Mouse (Mus musculus): ENCODE measurements around the gene Pde6g. TPM values are rescaled to one million over a fixed set of nuclear protein-coding genes. Genes with fewer than 3 reads are reported as not detected.
A peak's percentile ranks its signal among the peaks of the same experiment; 100 is the strongest.

The Pde6g gene
- polyA plus RNA-seq, 2 experiments = 0.31 TPM; not detected in 1

DNA sequence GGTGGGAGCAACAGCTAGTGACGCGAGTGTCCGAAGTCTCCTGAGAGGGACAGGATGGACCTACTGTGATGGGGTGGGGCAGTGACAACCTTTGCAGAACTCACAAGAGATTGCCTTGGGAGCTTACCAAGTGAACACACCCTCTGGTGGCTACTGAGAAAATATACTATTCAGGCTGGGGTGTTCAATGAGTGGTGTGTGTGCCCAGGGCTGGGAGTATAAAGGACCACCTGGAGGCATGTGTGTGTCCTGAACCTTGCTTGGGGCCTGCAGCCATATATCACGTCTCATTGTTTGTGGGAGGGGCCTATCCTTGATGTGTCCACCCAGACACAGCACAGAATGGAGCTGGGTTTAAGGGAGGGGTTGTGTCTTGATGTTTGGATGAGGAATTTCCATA, 35.2 kb upstream of the Pde6g start:
- H3K9me3 ChIP-seq (ENCODE audit: control insufficient read depth, low read length) = no peaks in the 10 kb centered on the region
- peaks cover 44% of the 10 kb centered on the region for H3K36me3 ChIP-seq (ENCODE audit: control insufficient read depth, insufficient read depth, low read length)
- no peaks in the 10 kb centered on the region for H3K27me3 ChIP-seq (ENCODE audit: control insufficient read depth, insufficient read depth, low read length)
- TF ChIP-seq POLR2A (IDR thresholded peaks at IDR 0.05; ENCODE audit: borderline replicate concordance, extremely low read depth, insufficient read depth, insufficient read length) = no peak
- H3K9ac ChIP-seq (ENCODE audit: low read depth, low read length, severe bottlenecking) = no peak overlapping the region
- H3K4me1 ChIP-seq (ENCODE audit: control insufficient read depth, insufficient read depth, low read length) = peaks cover 32% of the 10 kb centered on the region
- H3K4me3 ChIP-seq (replicated peaks; ENCODE audit: low read length) = no peak overlapping the region
- ATAC-seq (ENCODE audit: low FRiP score, low read depth) (no peak), DNase-seq (ENCODE audit: low spot score) (no peak)
- WGBS = 75% methylated on average over 4 of the region's 4 CpGs
- H3K27ac ChIP-seq (replicated peaks; ENCODE audit: low read depth, low read length) = no peak overlapping the region
- H3K4me2 ChIP-seq (replicated peaks; ENCODE audit: low read depth, low read length, severe bottlenecking) = no peak overlapping the region

DNA sequence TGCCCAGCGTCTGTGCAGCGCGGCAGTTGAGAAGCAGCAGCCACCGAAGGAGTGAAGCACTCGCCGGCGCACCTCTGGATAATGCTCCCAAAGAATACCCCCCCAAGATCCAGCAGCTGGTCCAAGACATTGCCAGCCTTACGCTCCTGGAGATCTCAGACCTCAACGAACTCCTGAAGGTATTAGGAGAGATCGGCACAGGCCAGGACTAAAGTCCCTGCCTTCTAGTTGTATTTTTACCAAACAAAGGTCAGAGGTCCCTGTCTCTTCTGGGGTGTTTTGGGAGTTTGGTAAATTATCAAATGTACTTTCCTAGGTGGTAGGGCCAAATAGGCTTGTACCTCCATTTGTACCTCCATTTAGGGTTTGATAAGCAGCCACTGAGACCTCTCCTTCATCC, 32.0 kb upstream of the Pde6g start:
- DNase-seq (ENCODE audit: low spot score) (no peak), ATAC-seq (ENCODE audit: low FRiP score, low read depth) (no peak)
- Histone ChIP-seq H3K4me3 (replicated peaks; ENCODE audit: low read length) (peak overlapping the region; percentile 90), H3K9ac (ENCODE audit: low read depth, low read length, severe bottlenecking) (peak overlapping the region; percentile 84), H3K4me1 (ENCODE audit: control insufficient read depth, insufficient read depth, low read length) (peaks cover 10% of the 10 kb centered on the region), H3K36me3 (ENCODE audit: control insufficient read depth, insufficient read depth, low read length) (peaks cover 75% of the 10 kb centered on the region), H3K27me3 (ENCODE audit: control insufficient read depth, insufficient read depth, low read length) (no peaks in the 10 kb centered on the region), H3K4me2 (replicated peaks; ENCODE audit: low read depth, low read length, severe bottlenecking) (peak overlapping the region; percentile 84), H3K9me3 (ENCODE audit: control insufficient read depth, low read length) (no peaks in the 10 kb centered on the region), H3K27ac (replicated peaks; ENCODE audit: low read depth, low read length) (no peak overlapping the region)
- whole genome bisulfite sequencing = 10% methylated on average over 10 of the region's 10 CpGs
- TF ChIP-seq POLR2A (IDR thresholded peaks at IDR 0.05; ENCODE audit: borderline replicate concordance, extremely low read depth, insufficient read depth, insufficient read length) = no peak

DNA sequence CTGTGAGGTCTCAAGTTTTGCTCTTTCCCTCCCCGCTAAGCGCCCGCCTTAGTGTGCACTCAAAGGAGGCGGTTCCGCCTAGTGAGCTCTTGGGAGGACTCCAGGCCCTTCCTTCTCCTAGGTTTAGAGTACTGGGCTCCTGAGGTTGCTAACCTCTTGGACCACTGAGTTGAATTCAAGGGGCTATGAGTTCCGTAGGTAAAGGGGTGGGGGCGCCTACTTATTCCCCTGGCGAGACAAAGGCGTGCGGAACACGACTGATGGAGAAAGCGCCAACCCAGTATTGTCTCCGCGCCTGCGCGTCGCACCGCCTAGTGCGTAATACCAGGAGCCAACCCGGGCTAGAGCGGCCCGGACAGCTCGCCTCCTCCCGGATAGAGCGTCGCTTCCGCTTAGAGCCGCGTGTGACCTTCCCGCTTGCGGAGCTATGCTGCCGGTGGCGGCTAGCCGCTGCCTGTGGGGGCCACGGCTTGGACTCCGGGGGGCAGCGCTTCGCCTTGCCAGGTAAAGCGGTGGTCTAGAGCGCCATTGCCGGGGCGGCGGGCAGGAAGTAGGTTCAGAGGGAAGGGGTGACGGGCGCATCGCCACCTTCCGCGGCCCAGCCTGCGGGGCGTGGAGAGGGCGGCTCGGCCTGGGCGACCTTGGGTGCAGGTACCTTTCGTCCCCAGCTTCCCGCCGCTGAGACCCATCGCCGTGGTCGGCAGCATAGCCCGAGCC, 31.1 kb upstream of the Pde6g start, which contains the start of gene Mrpl12:
Gene Mrpl12 (plus strand): TSS at position 349 of the 717 bp plus-strand sequence.
- H3K36me3 ChIP-seq (ENCODE audit: control insufficient read depth, insufficient read depth, low read length) = peaks cover 74% of the 10 kb centered on the region
- no peaks in the 10 kb centered on the region for H3K27me3 ChIP-seq (ENCODE audit: control insufficient read depth, insufficient read depth, low read length)
- peak; percentile 62; the same call in 1 of the 2 replicates for TF ChIP-seq POLR2A (IDR thresholded peaks at IDR 0.05; ENCODE audit: borderline replicate concordance, extremely low read depth, insufficient read depth, insufficient read length)
- peak within 1 kb of the TSS; percentile 90 for H3K4me3 ChIP-seq (replicated peaks; ENCODE audit: low read length)
- H3K27ac ChIP-seq (replicated peaks; ENCODE audit: low read depth, low read length) = peak within 1 kb of the TSS; percentile 83
- H3K9me3 ChIP-seq (ENCODE audit: control insufficient read depth, low read length) = no peaks in the 10 kb centered on the region
- under 1% methylated on average over 58 of the region's 60 CpGs for WGBS
- H3K4me2 ChIP-seq (replicated peaks; ENCODE audit: low read depth, low read length, severe bottlenecking) = peak within 1 kb of the TSS; percentile 84
- DNase-seq (ENCODE audit: low spot score) = peak; percentile 97
- peaks cover 8% of the 10 kb centered on the region for H3K4me1 ChIP-seq (ENCODE audit: control insufficient read depth, insufficient read depth, low read length)
- ATAC-seq (ENCODE audit: low FRiP score, low read depth) = peak; percentile 94
- peak within 1 kb of the TSS; percentile 84 for H3K9ac ChIP-seq (ENCODE audit: low read depth, low read length, severe bottlenecking)

DNA sequence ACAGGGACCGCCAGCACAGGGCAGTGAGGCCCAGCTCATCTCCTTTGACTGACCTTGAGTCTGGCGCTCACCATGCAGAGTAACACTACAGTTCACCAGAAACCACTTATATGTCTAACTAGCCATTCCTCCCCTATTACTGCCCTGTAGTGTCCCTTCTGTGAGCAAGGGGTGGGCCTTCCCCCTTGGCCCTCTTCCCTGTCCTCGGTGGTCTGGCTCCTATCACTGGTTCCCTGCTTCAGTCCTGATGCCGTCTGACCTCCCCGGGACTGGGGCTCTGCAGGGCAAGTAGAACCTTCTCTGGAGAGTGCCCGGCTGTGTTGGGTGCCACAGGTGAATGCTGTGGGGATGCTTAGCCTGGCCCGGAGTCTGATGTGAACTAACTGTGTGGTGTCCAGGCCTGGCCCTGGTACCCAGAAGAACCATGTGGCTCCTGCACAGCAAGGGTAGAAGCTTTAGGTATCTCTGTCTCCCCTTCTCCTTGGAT, 30.2 kb upstream of the Pde6g start:
- no peak for ATAC-seq (ENCODE audit: low FRiP score, low read depth)
- TF ChIP-seq POLR2A (IDR thresholded peaks at IDR 0.05; ENCODE audit: borderline replicate concordance, extremely low read depth, insufficient read depth, insufficient read length) = no peak
- Histone ChIP-seq H3K36me3 (ENCODE audit: control insufficient read depth, insufficient read depth, low read length) (peaks cover 77% of the 10 kb centered on the region), H3K4me1 (ENCODE audit: control insufficient read depth, insufficient read depth, low read length) (peaks cover 7% of the 10 kb centered on the region), H3K4me3 (replicated peaks; ENCODE audit: low read length) (peak overlapping the region; percentile 90; the same call in 1 of the 2 replicates), H3K9me3 (ENCODE audit: control insufficient read depth, low read length) (no peaks in the 10 kb centered on the region), H3K27ac (replicated peaks; ENCODE audit: low read depth, low read length) (peak overlapping the region; percentile 83; the same call in 1 of the 2 replicates), H3K4me2 (replicated peaks; ENCODE audit: low read depth, low read length, severe bottlenecking) (peak overlapping the region; percentile 84; the same call in 1 of the 2 replicates), H3K27me3 (ENCODE audit: control insufficient read depth, insufficient read depth, low read length) (no peaks in the 10 kb centered on the region), H3K9ac (ENCODE audit: low read depth, low read length, severe bottlenecking) (peak overlapping the region; percentile 84; the same call in 1 of the 2 replicates)
- no peak for DNase-seq (ENCODE audit: low spot score)
- WGBS = 91% methylated on average over 7 of the region's 7 CpGs

DNA sequence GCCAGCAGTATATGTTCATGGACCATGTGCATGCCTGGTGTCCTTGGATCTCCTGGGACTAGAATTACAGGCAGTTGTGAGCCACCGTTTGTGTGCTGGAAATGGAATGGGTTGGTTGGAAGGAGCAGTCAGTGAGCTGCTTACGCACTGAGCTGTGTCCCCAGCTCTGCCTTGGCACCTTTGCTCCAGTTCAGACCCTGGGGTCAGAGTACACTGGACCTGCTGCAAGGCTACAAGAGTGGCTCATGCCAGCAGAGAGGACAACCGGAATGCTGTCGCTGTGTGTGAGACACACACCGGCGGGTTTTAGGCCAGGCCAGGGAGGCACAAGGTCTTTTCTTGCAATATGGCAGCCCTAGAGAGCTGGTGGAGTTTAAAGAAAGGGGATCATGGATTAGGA, 18.8 kb upstream of the Pde6g start:
- no peak overlapping the region for H3K4me3 ChIP-seq (replicated peaks; ENCODE audit: low read length)
- peaks cover 8% of the 10 kb centered on the region for H3K4me1 ChIP-seq (ENCODE audit: control insufficient read depth, insufficient read depth, low read length)
- 95% methylated on average over 6 of the region's 6 CpGs for WGBS
- peaks cover 76% of the 10 kb centered on the region for H3K36me3 ChIP-seq (ENCODE audit: control insufficient read depth, insufficient read depth, low read length)
- no peak overlapping the region for H3K27ac ChIP-seq (replicated peaks; ENCODE audit: low read depth, low read length)
- H3K27me3 ChIP-seq (ENCODE audit: control insufficient read depth, insufficient read depth, low read length) = no peaks in the 10 kb centered on the region
- no peak overlapping the region for H3K4me2 ChIP-seq (replicated peaks; ENCODE audit: low read depth, low read length, severe bottlenecking)
- H3K9ac ChIP-seq (ENCODE audit: low read depth, low read length, severe bottlenecking) = no peak overlapping the region
- ATAC-seq (ENCODE audit: low FRiP score, low read depth) = no peak
- no peaks in the 10 kb centered on the region for H3K9me3 ChIP-seq (ENCODE audit: control insufficient read depth, low read length)
- DNase-seq (ENCODE audit: low spot score) = no peak
- TF ChIP-seq POLR2A (IDR thresholded peaks at IDR 0.05; ENCODE audit: borderline replicate concordance, extremely low read depth, insufficient read depth, insufficient read length) = no peak

Measured in limb, embryonic 14.5 days (tissue).